Mouse (Mus musculus): Measurements from ENCODE around the gene Nr2f1.

DNA sequence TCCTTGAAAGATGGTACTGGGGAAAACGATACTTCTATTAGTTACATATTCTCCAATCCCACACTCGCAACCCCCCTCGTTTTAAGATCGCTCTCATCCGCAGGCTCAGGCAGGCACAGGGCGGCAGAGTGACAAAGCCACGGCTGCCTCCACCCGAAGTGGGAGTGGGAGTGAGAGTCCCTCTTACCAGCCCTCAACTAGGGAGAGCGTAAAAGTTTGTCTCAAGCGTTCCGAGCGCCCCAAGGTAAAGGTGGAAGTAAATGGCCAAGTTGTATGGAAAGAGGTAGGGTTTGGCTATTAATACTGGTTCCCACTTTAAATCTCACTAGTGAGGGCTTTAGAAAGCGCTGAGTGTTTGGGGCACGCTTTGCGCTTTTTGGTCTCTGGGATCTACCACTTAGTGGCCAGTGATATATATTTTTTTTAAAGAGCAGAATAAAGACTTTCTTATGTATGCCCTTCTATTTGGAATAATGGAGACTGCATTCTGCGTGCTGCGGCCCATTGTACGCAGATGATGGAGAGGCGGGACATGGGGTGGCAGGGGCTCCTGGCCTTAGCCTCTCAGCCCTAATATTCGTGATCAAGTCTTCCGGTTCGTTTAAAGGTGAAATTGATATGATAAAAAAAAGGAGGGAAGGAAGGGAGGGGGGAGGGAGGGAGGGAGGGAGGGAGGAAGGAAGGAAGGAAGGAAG lies 2.5 kb upstream of the Nr2f1 start:
- TF ChIP-seq CTCF (IDR thresholded peaks at IDR 0.05; ENCODE audit: borderline replicate concordance, control insufficient read depth, extremely low read depth, insufficient read depth, low read length, poor library complexity) (no peak), POLR2A (IDR thresholded peaks at IDR 0.05; ENCODE audit: control insufficient read depth, extremely low read depth, insufficient read depth, low read length, poor library complexity) (no peak)

All from thymus, adult 2 months (tissue).